Mouse (Mus musculus) midbrain, embryonic 11.5 days (tissue): ENCODE results near the gene Mafg. TPM values are rescaled to one million over a fixed set of nuclear protein-coding genes. Genes with fewer than 3 reads are reported as not detected.

Source experiments
- ATAC-seq: fragments of 200-750 bp; cut with Nextera tagmentation; 2 replicates; pipeline ENCODE4 v1.8.0; 2017; ENCODE audit warnings: moderate TSS enrichment, moderate library complexity; ENCODE audit not compliant: low FRiP score
- DNase-seq: peaks from one replicate; pipeline ENCODE4 v3.0.0; 2015; ENCODE audit warnings: low spot score; ENCODE audit errors: missing footprints
- H3K27ac ChIP-seq: fragments of 300-500 bp; sonication (generic); 2 replicates; pipeline ENCODE4 v1.5.1; 2014; ENCODE audit warnings: low read depth, low read length
- H3K27me3 ChIP-seq: fragments of 300-500 bp; sonication (generic); 2 replicates; pipeline ENCODE4 v1.6.1; 2014; ENCODE audit warnings: mild to moderate bottlenecking, low read length, moderate library complexity, mixed read lengths; ENCODE audit not compliant: control insufficient read depth, insufficient read depth
- H3K36me3 ChIP-seq: fragments of 300-500 bp; sonication (generic); 2 replicates; pipeline ENCODE4 v1.6.1; 2014; ENCODE audit warnings: mild to moderate bottlenecking, low read length, moderate library complexity, mixed read lengths; ENCODE audit not compliant: control insufficient read depth, insufficient read depth
- H3K4me1 ChIP-seq: fragments of 300-500 bp; sonication (generic); 2 replicates; pipeline ENCODE4 v1.6.1; 2014; ENCODE audit warnings: low read length; ENCODE audit not compliant: control insufficient read depth, insufficient read depth
- H3K4me2 ChIP-seq: fragments of 300-500 bp; sonication (generic); 2 replicates; pipeline ENCODE4 v1.6.1; 2014; ENCODE audit warnings: mild to moderate bottlenecking, moderate library complexity
- H3K4me3 ChIP-seq: fragments of 300-500 bp; sonication (generic); 2 replicates; pipeline ENCODE4 v1.5.1; 2014; ENCODE audit warnings: low read depth, low read length
- H3K9ac ChIP-seq: fragments of 300-500 bp; sonication (generic); 2 replicates; pipeline ENCODE4 v1.6.1; 2014; ENCODE audit warnings: low read length
- H3K9me3 ChIP-seq: fragments of 300-500 bp; sonication (generic); 2 replicates; pipeline ENCODE4 v1.6.1; 2016; ENCODE audit warnings: low read length; ENCODE audit not compliant: control insufficient read depth
- WGBS: fragments of 180-500 bp; shearing (Covaris S2); extraction: QIAGEN DNeasy Blood & Tissue Kit; methylation state at CpG from one replicate; pipeline ENCODE4 v1.1.7; 2014; 5-methylcytosine and 5-hydroxymethylcytosine counted together
- microRNA-seq: library from miRNA; unstranded; fragments of <30 nt; microRNA quantifications from one replicate; pipeline ENCODE4, GENCODE M21; 2017
- polyA plus RNA-seq: library from polyadenylated mRNA; unstranded; fragments of >200 nt; fragmentation: Nextera tagmentation; extraction: Ambion mirVana; gene quantifications from 2 replicates; pipeline ENCODE4 v1.2.1, GENCODE M21; 2014

Gene Mafg
- polyA plus RNA-seq, 1 experiment from 2014 or later = 19.7 TPM

DNA sequence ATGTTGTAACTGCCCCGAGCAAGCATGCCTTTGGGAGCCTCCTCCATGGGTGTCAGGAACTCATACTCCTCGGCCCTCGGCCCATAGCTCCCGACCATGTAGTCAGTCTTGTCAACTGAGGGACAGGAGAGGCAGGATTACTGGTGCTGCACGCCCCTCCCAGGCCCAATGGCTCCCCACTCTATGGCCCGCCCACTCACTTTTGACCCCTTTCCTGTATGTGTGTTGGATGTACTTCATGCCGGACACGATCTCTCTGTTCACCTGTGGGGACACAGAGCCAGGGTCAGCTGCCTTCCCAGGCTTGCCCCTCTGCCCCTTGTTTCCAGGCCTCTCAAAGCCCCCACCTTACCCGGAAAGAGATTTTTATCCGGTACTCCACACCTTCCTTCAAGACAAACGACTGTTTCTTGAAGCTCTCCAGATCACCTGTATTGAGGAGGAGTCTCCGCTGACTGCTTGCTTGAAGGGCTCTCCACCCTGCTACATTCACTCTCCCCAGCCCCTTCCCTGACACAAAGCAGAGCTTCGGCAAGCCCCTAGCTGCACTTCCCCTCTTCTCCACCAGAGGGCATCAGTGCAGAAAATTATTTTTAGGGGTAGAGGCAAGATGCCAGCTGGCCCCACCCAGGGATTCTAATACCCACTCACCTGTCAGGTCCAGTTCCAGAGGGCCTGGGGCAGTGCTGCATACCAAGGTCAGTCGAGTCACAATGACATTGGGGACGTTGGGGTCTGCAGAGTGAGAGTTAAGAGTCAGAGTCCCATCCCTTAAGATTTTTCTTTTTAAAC is 53.9 kb downstream of the Mafg start:
- no peak for ATAC-seq
- Histone ChIP-seq H3K9ac (peak overlapping the region; percentile 96), H3K4me2 (peak overlapping the region; percentile 96), H3K27ac (no peak overlapping the region; the same call in 1 of the 2 replicates), H3K27me3 (no peaks in the 10 kb centered on the region), H3K4me1 (peaks cover 22% of the 10 kb centered on the region), H3K9me3 (no peaks in the 10 kb centered on the region; the same call in 1 of the 2 replicates), H3K36me3 (peaks cover 24% of the 10 kb centered on the region), H3K4me3 (peak overlapping the region; percentile 100)
- peak; percentile 99 for DNase-seq
- WGBS = 68% methylated on average over 15 of the region's 15 CpGs

DNA sequence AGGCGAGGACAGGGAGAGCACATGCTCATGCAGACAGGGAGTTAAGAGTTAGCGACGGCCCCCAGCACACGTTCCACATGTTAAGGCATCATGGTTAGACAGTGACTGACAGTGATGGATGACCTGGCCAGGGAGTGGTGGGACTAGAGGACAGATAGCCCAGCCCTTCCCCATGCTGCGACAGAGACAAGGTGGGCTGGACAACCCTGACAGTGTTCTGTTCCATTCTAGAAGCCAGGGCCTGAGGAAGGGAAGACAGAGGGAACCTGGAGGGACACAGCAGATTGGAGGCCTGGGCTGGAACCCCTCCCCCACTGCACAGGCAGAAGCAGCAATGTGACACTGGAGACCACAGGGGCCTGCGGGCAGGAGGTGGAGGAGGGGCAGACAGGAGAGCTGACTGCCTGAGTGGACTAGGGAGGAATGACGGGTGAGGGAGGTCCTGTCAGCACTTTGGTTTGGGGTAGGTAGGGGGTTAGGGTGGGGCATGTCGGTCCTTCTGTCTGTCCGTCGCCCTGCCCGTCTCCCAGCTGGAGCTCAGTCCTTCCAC is 54.6 kb downstream of the Mafg start:
- H3K9me3 ChIP-seq = no peaks in the 10 kb centered on the region; the same call in 1 of the 2 replicates
- no peak overlapping the region for H3K4me2 ChIP-seq
- no peak overlapping the region for H3K27ac ChIP-seq
- H3K27me3 ChIP-seq = no peaks in the 10 kb centered on the region
- H3K9ac ChIP-seq = no peak overlapping the region
- no peak for DNase-seq
- H3K36me3 ChIP-seq = peaks cover 24% of the 10 kb centered on the region
- 88% methylated on average over 11 of the region's 11 CpGs for WGBS
- no peak overlapping the region; the same call in 1 of the 2 replicates for H3K4me3 ChIP-seq
- peaks cover 26% of the 10 kb centered on the region for H3K4me1 ChIP-seq
- ATAC-seq = no peak

DNA sequence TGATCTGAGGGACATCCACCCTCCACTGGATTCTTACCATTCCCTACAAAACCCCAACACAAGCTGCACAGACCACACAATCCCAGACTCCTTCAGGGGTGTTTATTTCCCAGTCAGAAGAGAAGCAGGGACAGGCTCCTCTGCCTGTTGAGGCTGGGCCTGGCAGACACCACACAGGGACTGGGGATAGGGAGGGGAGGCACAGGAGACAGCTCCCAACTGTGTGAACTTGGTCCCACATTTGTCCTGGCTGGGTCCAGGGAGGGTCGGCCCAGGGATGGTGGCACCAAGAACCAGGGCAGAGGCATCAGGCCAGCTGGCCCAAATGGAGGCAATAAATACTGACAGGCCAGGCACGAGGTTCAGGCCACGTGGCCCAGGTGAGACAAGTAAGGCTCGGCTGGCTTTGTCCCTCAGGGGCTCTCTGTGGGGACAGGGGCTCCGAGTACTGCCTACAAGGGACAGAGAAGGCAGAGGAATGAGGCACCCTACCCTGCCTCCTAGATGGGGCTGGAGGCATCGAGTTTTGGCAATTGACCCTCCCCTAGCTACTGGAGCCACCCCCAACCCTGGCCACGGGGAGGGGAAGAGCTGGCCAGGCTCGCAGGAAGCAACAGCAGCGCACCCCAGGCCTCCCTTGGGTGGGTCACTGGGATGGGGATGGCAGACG is 55.2 kb downstream of the Mafg start:
- Histone ChIP-seq H3K4me1 (peaks cover 26% of the 10 kb centered on the region), H3K36me3 (peaks cover 22% of the 10 kb centered on the region), H3K9me3 (no peaks in the 10 kb centered on the region), H3K4me2 (no peak overlapping the region), H3K4me3 (no peak overlapping the region), H3K27ac (no peak overlapping the region), H3K9ac (no peak overlapping the region), H3K27me3 (no peaks in the 10 kb centered on the region)
- DNase-seq (no peak), ATAC-seq (no peak)
- 93% methylated on average over 10 of the region's 10 CpGs for WGBS

DNA sequence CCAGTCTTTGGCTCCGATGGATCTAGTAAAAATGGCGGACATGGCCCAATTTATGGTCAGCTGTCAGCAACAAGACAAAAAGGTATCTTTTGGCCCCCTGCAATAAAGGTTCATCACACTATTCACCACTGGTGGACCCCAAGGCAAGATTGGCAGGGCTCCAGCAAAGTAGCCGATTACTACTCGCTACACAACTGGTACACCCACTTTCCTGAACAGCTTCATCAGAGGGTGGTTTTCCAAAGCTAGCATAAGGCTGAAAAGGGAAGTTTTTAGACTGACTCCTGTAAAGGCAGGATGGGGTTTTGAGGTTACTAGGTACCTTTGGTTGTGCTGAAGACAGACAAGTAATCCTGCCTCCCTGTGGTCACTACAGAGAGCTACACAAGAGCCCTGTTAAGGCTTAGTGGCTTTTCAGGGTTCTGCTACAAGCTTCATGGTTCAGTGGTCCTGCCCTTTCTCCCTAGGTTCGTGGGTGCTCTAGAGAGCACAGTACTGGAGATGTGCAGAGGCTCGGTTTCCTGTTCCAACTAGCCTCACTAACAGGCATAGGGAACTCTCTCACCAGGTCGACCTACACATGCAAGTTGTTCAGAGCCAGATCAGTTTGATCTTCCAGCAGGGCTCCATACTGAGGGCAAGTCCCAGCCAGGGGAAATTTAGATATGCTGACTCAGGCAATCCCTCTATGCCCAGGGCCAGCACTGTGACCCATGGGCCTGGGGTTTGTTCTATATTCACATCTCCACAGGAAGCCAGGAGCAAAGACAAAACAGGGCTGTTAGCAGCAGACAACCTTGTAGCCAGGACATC is 56.0 kb downstream of the Mafg start:
- WGBS = 77% methylated on average over 7 of the region's 7 CpGs
- ATAC-seq (no peak), DNase-seq (no peak)
- Histone ChIP-seq H3K4me3 (no peak overlapping the region), H3K4me2 (no peak overlapping the region), H3K9ac (no peak overlapping the region), H3K27me3 (no peaks in the 10 kb centered on the region), H3K9me3 (no peaks in the 10 kb centered on the region), H3K4me1 (peaks cover 26% of the 10 kb centered on the region), H3K36me3 (peaks cover 22% of the 10 kb centered on the region), H3K27ac (no peak overlapping the region)

DNA sequence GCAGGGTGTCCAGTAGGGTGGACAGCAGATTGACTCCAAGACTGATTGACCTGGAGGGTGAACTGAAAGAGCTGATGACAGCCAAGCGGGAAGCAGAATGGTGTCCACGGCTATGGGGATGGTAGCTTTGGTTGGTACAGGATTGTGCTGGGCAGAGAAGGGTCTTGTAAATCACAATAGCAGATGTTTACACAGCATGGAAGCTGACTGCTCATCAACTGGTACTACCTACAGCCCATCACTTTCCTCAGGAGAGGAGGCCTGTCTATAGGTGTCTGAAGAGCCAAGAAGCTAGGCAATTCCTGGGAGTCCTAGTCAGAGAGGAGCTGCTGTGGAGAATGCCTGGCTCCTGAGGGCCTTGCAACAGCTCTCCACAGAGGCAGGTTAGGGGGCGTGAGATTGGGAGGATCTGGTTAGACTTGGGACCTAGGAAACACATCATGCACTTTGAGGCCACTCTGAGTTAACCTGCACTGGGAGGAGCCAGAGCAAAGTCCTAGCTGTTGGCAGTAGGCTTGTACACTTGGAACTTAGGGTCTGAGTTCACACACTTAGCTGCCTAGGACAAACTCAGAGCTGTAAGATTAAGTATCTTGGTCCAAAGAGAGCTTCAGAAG is 56.9 kb downstream of the Mafg start:
- H3K27ac ChIP-seq = no peak overlapping the region
- ATAC-seq (no peak), DNase-seq (no peak)
- no peak overlapping the region for H3K9ac ChIP-seq
- H3K36me3 ChIP-seq = peaks cover 22% of the 10 kb centered on the region
- WGBS = 88% methylated on average over 3 of the region's 3 CpGs
- no peaks in the 10 kb centered on the region for H3K9me3 ChIP-seq
- H3K27me3 ChIP-seq = no peaks in the 10 kb centered on the region
- H3K4me1 ChIP-seq = peaks cover 23% of the 10 kb centered on the region
- no peak overlapping the region for H3K4me2 ChIP-seq
- H3K4me3 ChIP-seq = no peak overlapping the region

DNA sequence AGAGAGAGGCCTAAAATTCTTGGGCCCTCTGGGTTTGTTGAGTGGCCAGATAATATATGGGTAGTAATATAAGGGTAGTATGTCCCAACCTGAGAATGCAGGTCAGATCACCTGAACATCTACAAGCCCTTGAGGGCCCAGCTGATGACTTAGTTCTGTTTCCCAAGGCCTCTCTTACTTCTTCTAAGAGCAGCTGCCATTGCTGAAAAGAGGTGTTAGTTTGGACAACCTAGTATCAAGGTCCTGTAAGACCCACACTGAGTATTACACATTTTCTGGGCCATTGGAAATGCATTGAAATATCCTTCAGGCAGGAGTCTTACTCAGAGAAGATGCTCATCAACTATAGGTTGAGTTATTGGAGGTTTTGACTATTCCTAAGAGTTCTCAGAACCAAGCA is 57.5 kb downstream of the Mafg start:
- no peaks in the 10 kb centered on the region for H3K9me3 ChIP-seq
- H3K36me3 ChIP-seq = peaks cover 23% of the 10 kb centered on the region
- no peak overlapping the region for H3K9ac ChIP-seq
- no peak overlapping the region for H3K4me3 ChIP-seq
- H3K27me3 ChIP-seq = no peaks in the 10 kb centered on the region
- no peak overlapping the region for H3K27ac ChIP-seq
- H3K4me1 ChIP-seq = peaks cover 27% of the 10 kb centered on the region
- DNase-seq = no peak
- ATAC-seq = no peak
- H3K4me2 ChIP-seq = no peak overlapping the region

Small RNA genes lying within 50 kb of the gene (microRNA-seq; reads per million reads assigned to microRNA genes)
- gene Mir6936 = 4.0 reads per million, percentile 18 among the genes with 10 or more reads in this experiment

Other genes starting within 250 kb of the Mafg start
- 41.0 and 44.7 TPM in 2 replicates for gene Nploc4, start 195.9 kb downstream of the Mafg start, polyA plus RNA-seq
- not detected in 2 replicates for gene Tspan10, start 191.0 kb downstream of the Mafg start, polyA plus RNA-seq
- gene Pde6g, start 180.1 kb downstream of the Mafg start, polyA plus RNA-seq = 0.40 and 0.41 TPM in 2 replicates
- gene Oxld1, start 175.5 kb downstream of the Mafg start, polyA plus RNA-seq = 10.4 and 11.5 TPM in 2 replicates
- gene Ccdc137, start 175.5 kb downstream of the Mafg start, polyA plus RNA-seq = 25.4 and 25.6 TPM in 2 replicates
- gene Arl16, start 166.0 kb downstream of the Mafg start, polyA plus RNA-seq = 48.0 and 53.0 TPM in 2 replicates
- gene Mrpl12, start 149.0 kb downstream of the Mafg start, polyA plus RNA-seq = 137 and 152 TPM in 2 replicates
- gene Slc25a10, start 141.8 kb downstream of the Mafg start, polyA plus RNA-seq = 30.0 and 38.7 TPM in 2 replicates
- 0.11 TPM in 1 of 2 replicates, not detected in the other for gene Gcgr, start 102.9 kb downstream of the Mafg start, polyA plus RNA-seq
- 232 and 237 TPM in 2 replicates for gene Mcrip1, start 83.9 kb downstream of the Mafg start, polyA plus RNA-seq
- gene Ppp1r27, start 82.5 kb downstream of the Mafg start, polyA plus RNA-seq = not detected in 2 replicates
- gene P4hb, start 60.3 kb downstream of the Mafg start, polyA plus RNA-seq = 492 and 493 TPM in 2 replicates
- gene Arhgdia, start 52.0 kb downstream of the Mafg start, polyA plus RNA-seq = 521 and 583 TPM in 2 replicates
- 820 and 827 TPM in 2 replicates for gene Alyref, start 35.2 kb downstream of the Mafg start, polyA plus RNA-seq
- 178 and 204 TPM in 2 replicates for gene Anapc11, start 35.2 kb downstream of the Mafg start, polyA plus RNA-seq
- gene Npb, start 25.1 kb downstream of the Mafg start, polyA plus RNA-seq = 0.38 TPM in 1 of 2 replicates, not detected in the other
- 89.4 and 101 TPM in 2 replicates for gene Pcyt2, start 15.7 kb downstream of the Mafg start, polyA plus RNA-seq
- gene Sirt7, start 8.4 kb downstream of the Mafg start, polyA plus RNA-seq = 29.5 and 33.2 TPM in 2 replicates
- gene Pycr1, start 10.2 kb upstream of the Mafg start, polyA plus RNA-seq = 32.4 and 32.8 TPM in 2 replicates
- 0.36 and 0.57 TPM in 2 replicates for gene Myadml2, start 14.6 kb upstream of the Mafg start, polyA plus RNA-seq
- 0.90 and 1.4 TPM in 2 replicates for gene Notum, start 27.6 kb upstream of the Mafg start, polyA plus RNA-seq
- 101 and 113 TPM in 2 replicates for gene Aspscr1, start 39.4 kb upstream of the Mafg start, polyA plus RNA-seq
- gene Cenpx, start 80.1 kb upstream of the Mafg start, polyA plus RNA-seq = 119 and 131 TPM in 2 replicates
- gene Lrrc45, start 80.3 kb upstream of the Mafg start, polyA plus RNA-seq = 30.9 TPM in 2 replicates
- 9.9 and 12.3 TPM in 2 replicates for gene Rac3, start 87.9 kb upstream of the Mafg start, polyA plus RNA-seq
- 10.6 and 12.4 TPM in 2 replicates for gene Dcxr, start 93.7 kb upstream of the Mafg start, polyA plus RNA-seq
- 1.00 and 1.1 TPM in 2 replicates for gene Cbr2, start 98.5 kb upstream of the Mafg start, polyA plus RNA-seq
- 8.2 and 9.1 TPM in 2 replicates for gene Hmga1b, start 129.2 kb upstream of the Mafg start, polyA plus RNA-seq
- gene Rfng, start 150.6 kb upstream of the Mafg start, polyA plus RNA-seq = 28.2 and 30.6 TPM in 2 replicates
- 254 and 269 TPM in 2 replicates for gene Gps1, start 150.7 kb upstream of the Mafg start, polyA plus RNA-seq
- 73.6 and 76.9 TPM in 2 replicates for gene Dus1l, start 162.8 kb upstream of the Mafg start, polyA plus RNA-seq
- 80.8 and 94.6 TPM in 2 replicates for gene Fasn, start 190.9 kb upstream of the Mafg start, polyA plus RNA-seq